Mouse (Mus musculus) Patski (cell line): ENCODE measurements around the gene Gm11549. TPM values are rescaled to one million over a fixed set of nuclear protein-coding genes. Genes with fewer than 3 reads are reported as not detected.
A peak's percentile ranks its signal among the peaks of the same experiment; 100 is the strongest.

Source experiments
- ATAC-seq: fragments of 100-300 bp; one replicate; pipeline ENCODE4 v1.8.0; 2021
- CTCF ChIA-PET: fragments of 350-600 bp; sonication (Branson Sonifier 250); formaldehyde crosslinking; loops from one replicate; lab custom pipeline; 2022; ENCODE audit warnings: inconsistent platforms; lab: Charles Lee
- POLR2A ChIA-PET: fragments of 350-600 bp; sonication (Branson Sonifier 250); formaldehyde crosslinking; loops from one replicate; lab custom pipeline; 2022; ENCODE audit warnings: antibody characterized with exemption, inconsistent platforms; lab: Charles Lee
- DNase-seq: peaks from one replicate; pipeline ENCODE4 v3.0.0-alpha.2; 2011; ENCODE audit warnings: low read depth, low spot score
- H3K27me3 ChIP-seq: fragments of 371-371 bp; one replicate; pipeline ENCODE4 v1.5.1; 2021
- CTCF ChIP-seq: fragments of 100-300 bp; IDR thresholded peaks from one replicate; pipeline ENCODE4 v1.5.1; 2021
- in situ Hi-C: fragments of 300-500 bp; cut with MboI; formaldehyde crosslinking; loops from 3 replicates; pipeline ENCODE4 v1.11.1; 2018; ENCODE audit warnings: low pct_unique_long_range_greater_than_20kb, mixed read lengths
- polyA plus RNA-seq: library from polyadenylated mRNA; unstranded; gene quantifications from one replicate; pipeline ENCODE4 v1.2.3, GENCODE M21; 2021

The Gm11549 gene
- polyA plus RNA-seq, 1 experiment from 2014 or later = not detected

- CTCF ChIA-PET = interaction anchor here (0.6 to 9.7 kb wide), 34 partner anchors 10 to 807 kb away, joined by 3 to 215 read pairs (median 4); partner anchors contain the start of genes 1810062G17Rik and Anxa5
- H3K27me3 ChIP-seq = peaks cover 7% of the 10 kb centered on the region
- DNase-seq (no peak), ATAC-seq (no peak)
- TF ChIP-seq CTCF = no peak
- POLR2A ChIA-PET = interaction anchor here (0.9 to 1.5 kb wide), 3 partner anchors 27 to 49 kb away, joined by 3 to 4 read pairs (median 4); no protein-coding TSS in a partner anchor
- in situ Hi-C loops = loop anchor here (5.0 to 10.0 kb wide), 3 partner anchors 161 to 311 kb away; no protein-coding TSS in a partner anchor
Observed at GRCm38 (mm10) chr3:36496273-36496672, 25.3 kb downstream of the Gm11549 start.

- peak; percentile 83 for ATAC-seq
- TF ChIP-seq CTCF = peak; percentile 98
- POLR2A ChIA-PET = interaction anchor here (0.9 to 1.8 kb wide), 6 partner anchors 18 to 48 kb away, joined by 3 to 16 read pairs (median 4); partner anchors contain the start of genes 1810062G17Rik and Anxa5
- H3K27me3 ChIP-seq = peaks cover 7% of the 10 kb centered on the region
- in situ Hi-C loops = loop anchor here (5.0 to 10.0 kb wide), 3 partner anchors 161 to 311 kb away; no protein-coding TSS in a partner anchor
- DNase-seq = peak; percentile 73
- CTCF ChIA-PET = interaction anchor here (0.7 to 9.7 kb wide), 38 partner anchors 11 to 345 kb away, joined by 3 to 215 read pairs (median 5); partner anchors contain the start of genes 1810062G17Rik, Anxa5, Ccna2 and D3Ertd254e
Observed at GRCm38 (mm10) chr3:36495436-36495835, 26.2 kb downstream of the Gm11549 start.

- DNase-seq = no peak
- ChIA-PET CTCF (interaction anchor here (0.7 to 9.7 kb wide), 25 partner anchors 11 to 341 kb away, joined by 3 to 215 read pairs (median 5); partner anchors contain the start of genes 1810062G17Rik and Anxa5), POLR2A (interaction anchor here (1.1 to 1.8 kb wide), 5 partner anchors 17 to 48 kb away, joined by 3 to 16 read pairs (median 4); partner anchors contain the start of genes 1810062G17Rik and Anxa5)
- in situ Hi-C loops = loop anchor here (5.0 to 10.0 kb wide), 4 partner anchors 42 to 310 kb away; no protein-coding TSS in a partner anchor
- peaks cover 7% of the 10 kb centered on the region for H3K27me3 ChIP-seq
- no peak for ATAC-seq
- no peak for TF ChIP-seq CTCF
Observed at GRCm38 (mm10) chr3:36494613-36495012, 27.0 kb downstream of the Gm11549 start.

- no peak for DNase-seq
- no peak for ATAC-seq
- in situ Hi-C loops = loop anchor here (5.0 to 10.0 kb wide), 3 partner anchors 41 to 309 kb away; no protein-coding TSS in a partner anchor
- ChIA-PET POLR2A (no interaction called here), CTCF (interaction anchor here (4.3 to 9.7 kb wide), 4 partner anchors 10 to 283 kb away, joined by 94 to 215 read pairs (median 108); partner anchors contain the start of genes 1810062G17Rik and Anxa5)
- TF ChIP-seq CTCF = no peak
- peaks cover 7% of the 10 kb centered on the region for H3K27me3 ChIP-seq
Observed at GRCm38 (mm10) chr3:36493641-36494283, 27.9 kb downstream of the Gm11549 start.

GRCm38 (mm10) chr3:36492716-36493391, 28.8 kb downstream of the Gm11549 start:
- POLR2A ChIA-PET = no interaction called here

GRCm38 (mm10) chr3:36491535-36491934, 30.1 kb downstream of the Gm11549 start:
- ATAC-seq (no peak), DNase-seq (no peak)
- CTCF ChIA-PET = interaction anchor here (0.9 kb wide), 1 partner anchor 9 kb away, joined by 3 read pairs; no protein-coding TSS in a partner anchor
- in situ Hi-C loops = loop anchor here (5.0 to 10.0 kb wide), 3 partner anchors 39 to 307 kb away; no protein-coding TSS in a partner anchor
- no peaks in the 10 kb centered on the region for H3K27me3 ChIP-seq
- no peak for TF ChIP-seq CTCF
- POLR2A ChIA-PET = no interaction called here

More at GRCm38 (mm10) chr3:36492716-36493391, 28.8 kb downstream of the Gm11549 start:
- ATAC-seq (no peak), DNase-seq (no peak)
- in situ Hi-C loops = loop anchor here (5.0 to 10.0 kb wide), 3 partner anchors 41 to 308 kb away; no protein-coding TSS in a partner anchor
- no peak for TF ChIP-seq CTCF
- H3K27me3 ChIP-seq = peaks cover 4% of the 10 kb centered on the region
- CTCF ChIA-PET = interaction anchor here (4.9 kb wide), 1 partner anchor 18 kb away, joined by 100 read pairs; the partner anchor contains the start of genes 1810062G17Rik and Anxa5

GRCm38 (mm10) chr3:36489590-36489910, 32.1 kb downstream of the Gm11549 start:
- DNase-seq (no peak), ATAC-seq (no peak)
- no peak for TF ChIP-seq CTCF
- POLR2A ChIA-PET = no interaction called here
- in situ Hi-C loops = no loop called here
- no peaks in the 10 kb centered on the region for H3K27me3 ChIP-seq
- CTCF ChIA-PET = no interaction called here

GRCm38 (mm10) chr3:36488899-36489589, 32.6 kb downstream of the Gm11549 start:
- CTCF ChIA-PET = no interaction called here
- no peak for DNase-seq
- ATAC-seq = no peak
- no peak for TF ChIP-seq CTCF
- no peaks in the 10 kb centered on the region for H3K27me3 ChIP-seq
- in situ Hi-C loops = no loop called here
- POLR2A ChIA-PET = interaction anchor here (0.7 kb wide), 2 partner anchors 12 to 36 kb away, joined by 3 to 5 read pairs; no protein-coding TSS in a partner anchor

- no peak for TF ChIP-seq CTCF
- in situ Hi-C loops = no loop called here
- no peak for ATAC-seq
- H3K27me3 ChIP-seq = no peaks in the 10 kb centered on the region
- ChIA-PET POLR2A (interaction anchor here (0.7 to 2.1 kb wide), 3 partner anchors 11 to 35 kb away, joined by 3 to 5 read pairs (median 5); no protein-coding TSS in a partner anchor), CTCF (interaction anchor here (1.3 kb wide), 1 partner anchor 12 kb away, joined by 3 read pairs; the partner anchor contains the start of genes 1810062G17Rik and Anxa5)
- no peak for DNase-seq
Observed at GRCm38 (mm10) chr3:36488367-36488766, 33.2 kb downstream of the Gm11549 start.
